ENCODE assay signal across 18 mouse cellular contexts in the genomic region with DNA sequence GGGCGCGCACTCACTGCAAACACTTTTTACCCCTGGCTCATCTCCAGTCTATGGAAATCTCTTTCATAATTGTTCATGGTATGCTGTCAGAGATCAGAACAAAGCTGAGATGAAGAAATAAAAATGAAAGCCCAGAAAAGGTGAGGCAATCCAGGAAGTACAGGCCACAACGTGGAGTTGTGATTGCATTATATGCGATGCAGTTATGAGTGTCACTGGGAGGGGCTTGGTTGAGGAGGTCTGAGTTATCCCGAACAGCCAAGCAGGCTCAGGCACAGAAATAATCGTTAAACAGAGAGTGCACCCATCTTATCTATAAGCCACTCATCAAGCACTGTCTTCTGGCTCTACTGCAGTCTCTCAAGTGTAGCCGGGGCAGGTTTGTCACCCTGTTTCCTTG. TPM values are rescaled to one million over a fixed set of nuclear protein-coding genes. Genes with fewer than 3 reads are reported as not detected.
DNase-seq lines count a peak whose midpoint lies in the region; ATAC-seq and TF ChIP-seq lines count a peak whose summit lies in the region.
"Had no signal": no experiment of that assay in that cellular context is flagged by ENCODE, and none has a peak within 500 bp of the region (broad histone marks: within the 10 kb centered on the region; RNA-seq: fewer than 3 reads in every experiment).

No protein-coding gene starts in this region.

- H3K4me1 ChIP-seq in forebrain, embryonic 12.5 days, result peaks cover 23% of the 10 kb centered on the region
- H3K4me1 ChIP-seq in forebrain, postnatal 0 days (ENCODE audit: insufficient read depth), result no peaks in the 10 kb centered on the region
- peaks cover 75% of the 10 kb centered on the region for H3K4me1 ChIP-seq in E14TG2a.4 (replicated peaks; ENCODE audit: low read depth, low read length)
- H3K4me1 ChIP-seq in liver, embryonic 11.5 days (replicated peaks; ENCODE audit: control insufficient read depth, insufficient read depth, low read length), result peaks cover 14% of the 10 kb centered on the region

- H3K27ac ChIP-seq in forebrain, embryonic 12.5 days, result 0 out of 2 replicates have a peak overlapping the region, but pooled peaks have one; percentile 1
- no peak overlapping the region for H3K27ac ChIP-seq in forebrain, postnatal 0 days (ENCODE audit: low read depth, low read length)
- no peak overlapping the region for H3K27ac ChIP-seq in liver, embryonic 11.5 days (ENCODE audit: low read depth, low read length)
- H3K27ac ChIP-seq: embryonic facial prominence, embryonic 13.5 days; heart, embryonic 10.5 days; hindbrain, embryonic 12.5 days; left cerebral cortex, adult 2 months; limb, embryonic 15.5 days; midbrain, embryonic 12.5 days had no signal

- H3K4me2 ChIP-seq in forebrain, embryonic 12.5 days, result no peak overlapping the region
- no peak overlapping the region for H3K4me2 ChIP-seq in forebrain, postnatal 0 days (ENCODE audit: low read depth)
- H3K4me2 ChIP-seq in liver, embryonic 11.5 days, result peak overlapping the region; percentile 20; the same call in 1 of the 2 replicates
- H3K4me2 ChIP-seq: embryonic facial prominence, embryonic 13.5 days; hindbrain, embryonic 12.5 days; limb, embryonic 15.5 days; midbrain, embryonic 12.5 days had no signal

- TF ChIP-seq CTCF in forebrain, postnatal 0 days (IDR thresholded peaks at IDR 0.05; ENCODE audit: low read depth), result no peak
- TF ChIP-seq CTCF in E14TG2a.4 (conservative IDR thresholded peaks at IDR 0.05; ENCODE audit: low read length), result no peak

- no peaks in the 10 kb centered on the region for H3K36me3 ChIP-seq in forebrain, embryonic 12.5 days (replicated peaks)
- H3K36me3 ChIP-seq in forebrain, postnatal 0 days (ENCODE audit: insufficient read depth), result no peaks in the 10 kb centered on the region
- 0 out of 2 replicates have a peak, but pooled peaks cover under 1% of the 10 kb centered on the region for H3K36me3 ChIP-seq in E14TG2a.4 (ENCODE audit: insufficient read depth, low read length)
- no peaks in the 10 kb centered on the region for H3K36me3 ChIP-seq in liver, embryonic 11.5 days (ENCODE audit: control insufficient read depth, insufficient read depth, low read length)
- H3K36me3 ChIP-seq: embryonic facial prominence, embryonic 13.5 days; heart, embryonic 10.5 days; hindbrain, embryonic 12.5 days; limb, embryonic 15.5 days; midbrain, embryonic 12.5 days had no signal

- no peak for DNase-seq in forebrain, postnatal 0 days
- no peak for DNase-seq in liver, embryonic 11.5 days (ENCODE audit: low spot score)
- no peak for DNase-seq in layer of hippocampus, postnatal 14 days (ENCODE audit: low spot score in 2 of 2)
- DNase-seq in embryo, embryonic 10.5 days (ENCODE audit: low spot score), result no peak
- DNase-seq in thymus, adult 18-20 months, result no peak
- DNase-seq: cerebellum, postnatal 25 days; kidney, adult 11 months; thymus, postnatal 25 days had no signal

- no peak for ATAC-seq in forebrain, embryonic 12.5 days (ENCODE audit: low FRiP score)
- no peak for ATAC-seq in forebrain, postnatal 0 days
- ATAC-seq in liver, embryonic 11.5 days (replicated peaks; ENCODE audit: low FRiP score), result peak; percentile 39
- ATAC-seq in megakaryocyte progenitor cell, adult 5-6 weeks (replicated peaks; ENCODE audit: poor library complexity), result peak; percentile 66
- ATAC-seq: forebrain, embryonic 14.5 days had no signal

- WGBS in forebrain, embryonic 12.5 days, result 62% methylated on average over 7 of the region's 7 CpGs
- whole genome bisulfite sequencing in forebrain, postnatal 0 days, result 56% methylated on average over 7 of the region's 7 CpGs
- 35% methylated on average over 7 of the region's 7 CpGs for WGBS in liver, embryonic 11.5 days

- no peaks in the 10 kb centered on the region for H3K9me3 ChIP-seq in forebrain, embryonic 12.5 days
- no peaks in the 10 kb centered on the region for H3K9me3 ChIP-seq in forebrain, postnatal 0 days (ENCODE audit: low read length)
- no peaks in the 10 kb centered on the region for H3K9me3 ChIP-seq in E14TG2a.4 (ENCODE audit: low read length)
- no peaks in the 10 kb centered on the region for H3K9me3 ChIP-seq in liver, embryonic 11.5 days (ENCODE audit: control insufficient read depth, low read length)
- H3K9me3 ChIP-seq: embryonic facial prominence, embryonic 13.5 days; heart, embryonic 10.5 days; hindbrain, embryonic 12.5 days; limb, embryonic 15.5 days; midbrain, embryonic 12.5 days had no signal

- no peaks in the 10 kb centered on the region for H3K27me3 ChIP-seq in forebrain, embryonic 12.5 days
- H3K27me3 ChIP-seq in forebrain, postnatal 0 days (ENCODE audit: insufficient read depth, low read length), result no peaks in the 10 kb centered on the region
- peaks cover 21% of the 10 kb centered on the region for H3K27me3 ChIP-seq in E14TG2a.4 (ENCODE audit: insufficient read depth, low read length)
- no peaks in the 10 kb centered on the region for H3K27me3 ChIP-seq in liver, embryonic 11.5 days (replicated peaks; ENCODE audit: control insufficient read depth, insufficient read depth, low read length)
- H3K27me3 ChIP-seq: embryonic facial prominence, embryonic 13.5 days; hindbrain, embryonic 12.5 days; limb, embryonic 15.5 days; midbrain, embryonic 12.5 days had no signal

- no peak overlapping the region for H3K4me3 ChIP-seq in forebrain, embryonic 12.5 days (replicated peaks)
- no peak overlapping the region for H3K4me3 ChIP-seq in forebrain, postnatal 0 days (ENCODE audit: low read depth, low read length)
- H3K4me3 ChIP-seq in E14TG2a.4 (replicated peaks; ENCODE audit: low read length), result peak overlapping the region; percentile 24
- no peak overlapping the region for H3K4me3 ChIP-seq in liver, embryonic 11.5 days (ENCODE audit: low read depth, low read length)
- H3K4me3 ChIP-seq: embryonic facial prominence, embryonic 13.5 days; heart, embryonic 10.5 days; hindbrain, embryonic 12.5 days; left cerebral cortex, adult 2 months; limb, embryonic 15.5 days; midbrain, embryonic 12.5 days had no signal

- no peak overlapping the region for H3K9ac ChIP-seq in forebrain, embryonic 12.5 days
- no peak overlapping the region for H3K9ac ChIP-seq in forebrain, postnatal 0 days
- H3K9ac ChIP-seq in liver, embryonic 11.5 days (ENCODE audit: low read depth, low read length), result no peak overlapping the region
- H3K9ac ChIP-seq: embryonic facial prominence, embryonic 13.5 days; hindbrain, embryonic 12.5 days; limb, embryonic 15.5 days; midbrain, embryonic 12.5 days had no signal

RNA-seq across cellular contexts. Expression of gene Grsf1, which starts 3.0 kb away (rescaled TPM):
- polyA plus RNA-seq in forebrain, embryonic 12.5 days (2016; fragmentation: Nextera tagmentation; extraction: Ambion mirVana), result 99.9 and 103 TPM in 2 replicates
- total RNA-seq in forebrain, postnatal 0 days (2014; rRNA removed), result 51.9 and 68.0 TPM in 2 replicates
- 50.2 and 58.1 TPM in 2 replicates for polyA plus RNA-seq in forebrain, postnatal 0 days (2015; fragmentation: Nextera tagmentation; extraction: Ambion mirVana)
- 53.8 and 62.2 TPM in 2 replicates for polyA plus RNA-seq in liver, embryonic 11.5 days (2014; fragmentation: Nextera tagmentation; extraction: Ambion mirVana)
- total RNA-seq in megakaryocyte progenitor cell, adult 5-6 weeks (2015), result 77.0 and 80.8 TPM in 2 replicates
- 72.6 and 74.0 TPM in 2 replicates for total RNA-seq in megakaryocyte progenitor cell, adult 5-6 weeks (2017)
- 100 to 1,000 TPM in 1 of 2 experiments, 10 to 100 TPM in 1; 98.3 to 108 TPM for total RNA-seq in layer of hippocampus, postnatal 14 days (2021)

RNA-seq across cellular contexts. Expression of gene Mob1b, which starts 41.7 kb away (rescaled TPM):
- 18.2 and 22.4 TPM in 2 replicates for polyA plus RNA-seq in forebrain, embryonic 12.5 days (2016; fragmentation: Nextera tagmentation; extraction: Ambion mirVana)
- 12.3 and 14.9 TPM in 2 replicates for total RNA-seq in forebrain, postnatal 0 days (2014; rRNA removed)
- 4.4 and 7.8 TPM in 2 replicates for polyA plus RNA-seq in forebrain, postnatal 0 days (2015; fragmentation: Nextera tagmentation; extraction: Ambion mirVana)
- 16.0 TPM in 2 replicates for polyA plus RNA-seq in liver, embryonic 11.5 days (2014; fragmentation: Nextera tagmentation; extraction: Ambion mirVana)
- total RNA-seq in megakaryocyte progenitor cell, adult 5-6 weeks (2015), result 29.4 and 34.6 TPM in 2 replicates
- 8.7 and 9.0 TPM in 2 replicates for total RNA-seq in megakaryocyte progenitor cell, adult 5-6 weeks (2017)
- total RNA-seq in layer of hippocampus, postnatal 14 days (2021), result 10 to 100 TPM; 30.8 to 32.8 TPM

Comparison
In these comparisons a context has a peak if more than half of its experiments do, and no peak if none do; other contexts are left out.
1. ATAC-seq: peak in liver, embryonic 11.5 days (single experiment) and megakaryocyte progenitor cell, adult 5-6 weeks (single experiment); none in forebrain, embryonic 12.5 days (single experiment) and forebrain, postnatal 0 days (single experiment).